ENCODE assay signal across 8 mouse cellular contexts in genomic region chr6:65778861-65779688, GRCm38 (mm10). TPM values are rescaled to one million over a fixed set of nuclear protein-coding genes. Genes with fewer than 3 reads are reported as not detected.
DNase-seq lines count a peak whose midpoint lies in the region; ATAC-seq and TF ChIP-seq lines count a peak whose summit lies in the region.

Gene Prdm5, plus strand, starts transcription at chr6:65778988.

- peak within 1 kb of the TSS; percentile 87 for H3K9ac ChIP-seq in embryonic facial prominence, embryonic 11.5 days (replicated peaks; ENCODE audit: low read length)
- H3K9ac ChIP-seq in heart, adult 2 months (ENCODE audit: low read depth, low read length), result peak within 1 kb of the TSS; percentile 92
- H3K9ac ChIP-seq in limb, embryonic 12.5 days (replicated peaks), result peak within 1 kb of the TSS; percentile 89
- peak within 1 kb of the TSS; percentile 80 for H3K9ac ChIP-seq in midbrain, embryonic 13.5 days (replicated peaks)
- H3K9ac ChIP-seq in stomach, postnatal 0 days (ENCODE audit: low read length), result peak within 1 kb of the TSS; percentile 81

- no peak within 1 kb of the TSS for H3K27ac ChIP-seq in spleen, adult 2 months (ENCODE audit: insufficient read depth, low read length)
- peak within 1 kb of the TSS; percentile 44; the same call in 1 of the 2 replicates for H3K27ac ChIP-seq in embryonic facial prominence, embryonic 11.5 days (replicated peaks; ENCODE audit: low read depth, low read length)
- H3K27ac ChIP-seq in heart, adult 2 months, result peak within 1 kb of the TSS; percentile 62
- H3K27ac ChIP-seq in limb, embryonic 12.5 days, result peak within 1 kb of the TSS; percentile 82
- no peak within 1 kb of the TSS for H3K27ac ChIP-seq in midbrain, embryonic 13.5 days
- peak within 1 kb of the TSS; percentile 83 for H3K27ac ChIP-seq in stomach, postnatal 0 days (replicated peaks)

- TF ChIP-seq CTCF in spleen, adult 2 months (IDR thresholded peaks at IDR 0.05; ENCODE audit: extremely low read depth, insufficient read depth, insufficient read length, insufficient replicate concordance), result no peak
- no peak for TF ChIP-seq CTCF in heart, adult 2 months (IDR thresholded peaks at IDR 0.05)
- no peak for TF ChIP-seq CTCF in stomach, postnatal 0 days (IDR thresholded peaks at IDR 0.05; ENCODE audit: low read depth)

- intact Hi-C loops in heart, adult 2 months (cut with DNase I), result loop anchor here (10.0 kb wide), 1 partner anchor 104 kb away; the partner anchor contains the start of gene Ndnf

- no peak for DNase-seq in spleen, adult 2 months (ENCODE audit: low read depth in 1 of 2, low spot score in 2 of 2)
- no peak for DNase-seq in spleen, adult 12 weeks (ENCODE audit: low spot score)
- peak; percentile 72 for DNase-seq in embryonic facial prominence, embryonic 11.5 days (ENCODE audit: low spot score)
- peak; percentile 80 to 81 for DNase-seq in heart, adult 2 months
- DNase-seq in kidney, adult 18-20 months, result peak; percentile 53
- peak; percentile 61 for DNase-seq in stomach, postnatal 0 days (ENCODE audit: low spot score)

- peaks cover 2% of the 10 kb centered on the region; the same call in 1 of the 2 replicates for H3K4me1 ChIP-seq in spleen, adult 2 months (ENCODE audit: control insufficient read depth, insufficient read depth, insufficient read length)
- no peaks in the 10 kb centered on the region for H3K4me1 ChIP-seq in embryonic facial prominence, embryonic 11.5 days (ENCODE audit: control insufficient read depth, insufficient read depth, low read length)
- peaks cover 2% of the 10 kb centered on the region; the same call in 1 of the 2 replicates for H3K4me1 ChIP-seq in heart, adult 2 months (ENCODE audit: control insufficient read depth, insufficient read depth, low read length)
- H3K4me1 ChIP-seq in limb, embryonic 12.5 days (replicated peaks), result peaks cover 13% of the 10 kb centered on the region; the same call in 1 of the 2 replicates
- peaks cover 11% of the 10 kb centered on the region for H3K4me1 ChIP-seq in midbrain, embryonic 13.5 days (replicated peaks)
- H3K4me1 ChIP-seq in stomach, postnatal 0 days (replicated peaks; ENCODE audit: control insufficient read depth, insufficient read depth), result no peaks in the 10 kb centered on the region

- peak within 1 kb of the TSS; percentile 81 for H3K4me2 ChIP-seq in embryonic facial prominence, embryonic 11.5 days (ENCODE audit: low read depth, low read length)
- H3K4me2 ChIP-seq in limb, embryonic 12.5 days, result peak within 1 kb of the TSS; percentile 71
- peak within 1 kb of the TSS; percentile 89 for H3K4me2 ChIP-seq in midbrain, embryonic 13.5 days (replicated peaks)
- H3K4me2 ChIP-seq in stomach, postnatal 0 days (replicated peaks; ENCODE audit: low read depth), result peak within 1 kb of the TSS; percentile 77

- peaks cover 2% of the 10 kb centered on the region; the same call in 1 of the 2 replicates for H3K27me3 ChIP-seq in spleen, adult 2 months (ENCODE audit: control insufficient read depth, insufficient read depth, low read length)
- H3K27me3 ChIP-seq in embryonic facial prominence, embryonic 11.5 days (ENCODE audit: control insufficient read depth, insufficient read depth, low read length), result no peaks in the 10 kb centered on the region
- H3K27me3 ChIP-seq in heart, adult 2 months (ENCODE audit: control insufficient read depth, insufficient read depth, low read length), result no peaks in the 10 kb centered on the region
- no peaks in the 10 kb centered on the region for H3K27me3 ChIP-seq in limb, embryonic 12.5 days
- H3K27me3 ChIP-seq in midbrain, embryonic 13.5 days, result no peaks in the 10 kb centered on the region
- H3K27me3 ChIP-seq in stomach, postnatal 0 days (ENCODE audit: control insufficient read depth, insufficient read depth, low read length), result no peaks in the 10 kb centered on the region

- peak; percentile 92 for ATAC-seq in embryonic facial prominence, embryonic 11.5 days (replicated peaks; ENCODE audit: insufficient number of reproducible peaks, low FRiP score, low TSS enrichment, low read depth)
- ATAC-seq in limb, embryonic 12.5 days (ENCODE audit: insufficient number of reproducible peaks, insufficient read depth, low FRiP score, low TSS enrichment, low read depth), result peak; percentile 96
- ATAC-seq in midbrain, embryonic 13.5 days, result peak; percentile 96
- ATAC-seq in stomach, postnatal 0 days (ENCODE audit: low FRiP score, low TSS enrichment), result peak; percentile 92

- peaks cover 4% of the 10 kb centered on the region for H3K79me2 ChIP-seq in heart, adult 2 months (replicated peaks; ENCODE audit: control insufficient read depth, insufficient read depth, low read length)

- TF ChIP-seq EP300 in heart, adult 2 months (IDR thresholded peaks at IDR 0.05; ENCODE audit: insufficient read depth, low read depth, low read length), result no peak
- no peak for TF ChIP-seq EP300 in stomach, postnatal 0 days (optimal IDR thresholded peaks at IDR 0.05)

- H3K4me3 ChIP-seq in spleen, adult 2 months (ENCODE audit: extremely low read depth, insufficient read depth, insufficient read length), result peak within 1 kb of the TSS; percentile 47; the same call in 1 of the 2 replicates
- H3K4me3 ChIP-seq in embryonic facial prominence, embryonic 11.5 days (ENCODE audit: low read depth, low read length), result peak within 1 kb of the TSS; percentile 57
- peak within 1 kb of the TSS; percentile 69 for H3K4me3 ChIP-seq in heart, adult 2 months
- H3K4me3 ChIP-seq in limb, embryonic 12.5 days (replicated peaks), result peak within 1 kb of the TSS; percentile 54
- H3K4me3 ChIP-seq in midbrain, embryonic 13.5 days (replicated peaks), result peak within 1 kb of the TSS; percentile 59
- peak within 1 kb of the TSS; percentile 58 for H3K4me3 ChIP-seq in stomach, postnatal 0 days (ENCODE audit: low read depth, low read length)

- WGBS in spleen, adult 2 months, result 7% methylated on average over 53 of the region's 56 CpGs
- 5% methylated on average over 45 of the region's 56 CpGs for WGBS in embryonic facial prominence, embryonic 11.5 days
- 3% methylated on average over 54 of the region's 56 CpGs for WGBS in heart, adult 2 months
- WGBS in limb, embryonic 12.5 days, result 5% methylated on average over 56 of the region's 56 CpGs
- whole genome bisulfite sequencing in midbrain, embryonic 13.5 days, result 4% methylated on average over 52 of the region's 56 CpGs
- 6% methylated on average over 36 of the region's 56 CpGs for WGBS in stomach, postnatal 0 days

- TF ChIP-seq POLR2A in spleen, adult 2 months (IDR thresholded peaks at IDR 0.05; ENCODE audit: low read depth, low read length), result no peak
- TF ChIP-seq POLR2A in heart, adult 2 months (IDR thresholded peaks at IDR 0.05; ENCODE audit: insufficient read depth, low read depth, low read length), result no peak

- H3K36me3 ChIP-seq in spleen, adult 2 months (ENCODE audit: control insufficient read depth, insufficient read depth, low read length), result no peaks in the 10 kb centered on the region
- no peaks in the 10 kb centered on the region for H3K36me3 ChIP-seq in embryonic facial prominence, embryonic 11.5 days (replicated peaks; ENCODE audit: control insufficient read depth, insufficient read depth, low read depth, low read length)
- no peaks in the 10 kb centered on the region; the same call in 1 of the 2 replicates for H3K36me3 ChIP-seq in heart, adult 2 months (ENCODE audit: control insufficient read depth, insufficient read depth, low read length)
- H3K36me3 ChIP-seq in limb, embryonic 12.5 days, result no peaks in the 10 kb centered on the region
- no peaks in the 10 kb centered on the region for H3K36me3 ChIP-seq in midbrain, embryonic 13.5 days
- H3K36me3 ChIP-seq in stomach, postnatal 0 days (ENCODE audit: control insufficient read depth, insufficient read depth, low read length), result no peaks in the 10 kb centered on the region

- no peaks in the 10 kb centered on the region for H3K9me3 ChIP-seq in embryonic facial prominence, embryonic 11.5 days (replicated peaks; ENCODE audit: control insufficient read depth, low read length)
- H3K9me3 ChIP-seq in limb, embryonic 12.5 days, result no peaks in the 10 kb centered on the region
- no peaks in the 10 kb centered on the region for H3K9me3 ChIP-seq in midbrain, embryonic 13.5 days
- no peaks in the 10 kb centered on the region for H3K9me3 ChIP-seq in stomach, postnatal 0 days (ENCODE audit: control insufficient read depth, low read length)

RNA-seq across cellular contexts. Expression of gene Prdm5, which starts in this region (rescaled TPM):
- 0.25 and 0.31 TPM in 2 replicates for polyA plus RNA-seq in spleen, adult 2 months (2012; rRNA removed)
- 17.2 and 18.6 TPM in 2 replicates for polyA plus RNA-seq in embryonic facial prominence, embryonic 11.5 days (2014; fragmentation: Nextera tagmentation; extraction: Ambion mirVana)
- total RNA-seq in heart, adult 2 months (2021), result 1 to 10 TPM; 7.5 to 8.4 TPM
- 2.8 and 5.9 TPM in 2 replicates for polyA plus RNA-seq in heart, adult 2 months (2012; rRNA removed)
- polyA plus RNA-seq in limb, embryonic 12.5 days (2016; fragmentation: Nextera tagmentation; extraction: Ambion mirVana), result 26.4 and 28.4 TPM in 2 replicates
- polyA plus RNA-seq in midbrain, embryonic 13.5 days (2015; fragmentation: Nextera tagmentation; extraction: Ambion mirVana), result 6.8 and 7.2 TPM in 2 replicates
- 7.2 and 7.3 TPM in 2 replicates for polyA plus RNA-seq in stomach, postnatal 0 days (2015; fragmentation: Nextera tagmentation; extraction: Ambion mirVana)

Comparison
In these comparisons a context has a peak if more than half of its experiments do, and no peak if none do; other contexts are left out.
1. DNase-seq: peak in embryonic facial prominence, embryonic 11.5 days (single experiment), heart, adult 2 months (2 of 2), kidney, adult 18-20 months (single experiment) and stomach, postnatal 0 days (single experiment); none in spleen, adult 2 months (0 of 2) and spleen, adult 12 weeks (single experiment).
2. H3K27ac ChIP-seq: peak in embryonic facial prominence, embryonic 11.5 days (single experiment), heart, adult 2 months (single experiment), limb, embryonic 12.5 days (single experiment) and stomach, postnatal 0 days (single experiment); none in spleen, adult 2 months (single experiment) and midbrain, embryonic 13.5 days (single experiment).
3. Peak in every context shown above with its lines, with median percentiles within 50 percentile points of each other: H3K4me3 ChIP-seq, ATAC-seq, H3K4me2 ChIP-seq and H3K9ac ChIP-seq.